Mouse (Mus musculus): ENCODE results near the gene Cds2. TPM values are rescaled to one million over a fixed set of nuclear protein-coding genes. Genes with fewer than 3 reads are reported as not detected.
A peak's percentile ranks its signal among the peaks of the same experiment; 100 is the strongest.

Gene Cds2
- polyA plus RNA-seq, 1 experiment from 2014 or later = 25.6 TPM

- Histone ChIP-seq H3K4me1 (ENCODE audit: control insufficient read depth, insufficient read depth, low read length) (peaks cover 7% of the 10 kb centered on the region; the same call in 1 of the 2 replicates), H3K27me3 (ENCODE audit: control insufficient read depth, insufficient read depth, low read length) (no peaks in the 10 kb centered on the region), H3K9me3 (ENCODE audit: control insufficient read depth, low read length) (no peaks in the 10 kb centered on the region), H3K36me3 (ENCODE audit: control insufficient read depth, insufficient read depth, low read length) (no peaks in the 10 kb centered on the region), H3K27ac (ENCODE audit: low read depth, low read length) (peak overlapping the region; percentile 69), H3K9ac (ENCODE audit: low read length) (peak overlapping the region; percentile 88), H3K4me3 (ENCODE audit: low read depth, low read length) (peak overlapping the region; percentile 80), H3K4me2 (peak overlapping the region; percentile 57)
- DNase-seq (ENCODE audit: low spot score, missing footprints) (peak; percentile 97), ATAC-seq (ENCODE audit: low FRiP score) (0 out of 2 replicates have a peak, but pooled peaks have one; percentile 18)
- under 1% methylated on average over 47 of the region's 47 CpGs for whole genome bisulfite sequencing
Observed at GRCm38 (mm10) chr2:132263421-132264265, 695 bp downstream of the Cds2 start.

DNA sequence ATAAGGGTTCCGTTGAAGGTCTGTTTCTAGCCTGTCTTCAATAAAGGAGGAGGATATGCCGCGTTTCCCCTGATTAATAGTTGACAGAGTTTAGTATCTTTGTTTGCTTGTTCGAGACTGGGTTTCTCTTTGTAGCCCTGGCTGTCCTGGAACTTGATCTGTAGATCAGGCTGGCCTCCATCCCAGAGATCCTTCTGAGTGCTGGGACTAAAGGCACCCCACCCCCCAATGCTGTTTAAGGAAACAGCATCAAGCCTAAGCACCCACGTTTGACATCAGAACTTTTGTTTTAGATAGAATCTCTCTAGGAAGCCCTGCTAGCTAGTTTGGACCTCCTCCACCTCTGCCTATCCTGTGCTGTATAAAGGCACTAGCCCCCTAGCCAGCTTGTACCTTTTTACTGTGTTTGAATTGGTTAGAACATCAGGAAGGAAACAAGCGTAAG lies 1.3 kb downstream of the Cds2 start:
- ATAC-seq (ENCODE audit: low FRiP score) (no peak), DNase-seq (ENCODE audit: low spot score, missing footprints) (no peak)
- no peaks in the 10 kb centered on the region for H3K27me3 ChIP-seq (ENCODE audit: control insufficient read depth, insufficient read depth, low read length)
- H3K4me3 ChIP-seq (ENCODE audit: low read depth, low read length) = peak overlapping the region; percentile 80
- H3K4me1 ChIP-seq (ENCODE audit: control insufficient read depth, insufficient read depth, low read length) = peaks cover 7% of the 10 kb centered on the region; the same call in 1 of the 2 replicates
- no peaks in the 10 kb centered on the region for H3K9me3 ChIP-seq (ENCODE audit: control insufficient read depth, low read length)
- H3K36me3 ChIP-seq (ENCODE audit: control insufficient read depth, insufficient read depth, low read length) = no peaks in the 10 kb centered on the region
- H3K27ac ChIP-seq (ENCODE audit: low read depth, low read length) = no peak overlapping the region
- peak overlapping the region; percentile 88 for H3K9ac ChIP-seq (ENCODE audit: low read length)
- 18% methylated on average over 6 of the region's 6 CpGs for WGBS
- peak overlapping the region; percentile 57 for H3K4me2 ChIP-seq

DNA sequence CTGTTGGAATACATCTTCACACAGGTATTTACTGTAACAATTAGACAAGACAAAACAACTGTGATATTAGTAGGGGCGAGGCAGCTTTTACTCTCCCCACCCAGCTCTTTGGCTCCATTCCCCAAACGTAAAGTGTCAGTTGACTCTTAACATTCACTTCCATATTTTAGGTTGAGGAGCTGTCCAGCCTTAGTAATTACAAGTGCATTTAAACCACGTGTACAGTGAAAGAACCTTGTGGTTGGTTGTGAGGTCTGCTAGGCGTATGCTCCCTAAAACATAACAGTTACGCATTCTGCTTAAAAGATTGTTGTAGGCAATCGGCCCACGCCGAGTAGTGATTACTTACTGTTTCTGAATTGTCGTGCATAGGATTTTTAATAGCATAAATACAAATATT lies 2.2 kb downstream of the Cds2 start:
- Histone ChIP-seq H3K9ac (ENCODE audit: low read length) (no peak overlapping the region), H3K36me3 (ENCODE audit: control insufficient read depth, insufficient read depth, low read length) (no peaks in the 10 kb centered on the region), H3K27me3 (ENCODE audit: control insufficient read depth, insufficient read depth, low read length) (no peaks in the 10 kb centered on the region), H3K4me1 (ENCODE audit: control insufficient read depth, insufficient read depth, low read length) (peaks cover 7% of the 10 kb centered on the region; the same call in 1 of the 2 replicates), H3K27ac (ENCODE audit: low read depth, low read length) (no peak overlapping the region), H3K4me3 (ENCODE audit: low read depth, low read length) (no peak overlapping the region), H3K9me3 (ENCODE audit: control insufficient read depth, low read length) (no peaks in the 10 kb centered on the region), H3K4me2 (no peak overlapping the region)
- ATAC-seq (ENCODE audit: low FRiP score) (no peak), DNase-seq (ENCODE audit: low spot score, missing footprints) (no peak)
- 90% methylated on average over 9 of the region's 9 CpGs for WGBS

GRCm38 (mm10) chr2:132266086-132266485 lies 3.1 kb downstream of the Cds2 start:
- ATAC-seq (ENCODE audit: low FRiP score) (no peak), DNase-seq (ENCODE audit: low spot score, missing footprints) (no peak)
- Histone ChIP-seq H3K36me3 (ENCODE audit: control insufficient read depth, insufficient read depth, low read length) (no peaks in the 10 kb centered on the region), H3K27ac (ENCODE audit: low read depth, low read length) (no peak overlapping the region), H3K4me2 (no peak overlapping the region), H3K4me1 (ENCODE audit: control insufficient read depth, insufficient read depth, low read length) (peaks cover 7% of the 10 kb centered on the region; the same call in 1 of the 2 replicates), H3K9ac (ENCODE audit: low read length) (no peak overlapping the region), H3K9me3 (ENCODE audit: control insufficient read depth, low read length) (no peaks in the 10 kb centered on the region), H3K4me3 (ENCODE audit: low read depth, low read length) (no peak overlapping the region), H3K27me3 (ENCODE audit: control insufficient read depth, insufficient read depth, low read length) (no peaks in the 10 kb centered on the region)
- 92% methylated on average over 3 of the region's 3 CpGs for WGBS

DNA sequence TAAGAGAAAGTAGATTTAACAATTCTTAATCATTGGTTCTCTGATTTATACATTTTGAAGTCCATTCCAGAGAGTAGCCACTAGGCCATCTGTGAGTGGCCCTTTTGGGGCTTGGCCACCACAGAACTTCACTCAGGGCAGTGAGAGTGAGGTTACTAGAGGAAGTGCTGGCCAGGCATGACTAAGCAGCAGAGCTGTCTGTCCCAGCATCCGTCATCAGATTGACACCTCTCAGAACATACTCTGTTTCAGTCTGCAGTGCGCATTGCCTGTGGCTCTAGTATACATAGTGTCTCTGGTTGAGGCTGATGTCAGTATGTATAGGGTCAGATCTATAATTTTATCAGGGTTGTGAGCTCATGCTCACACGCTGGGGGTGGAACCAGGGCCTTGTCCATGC lies 6.3 kb downstream of the Cds2 start:
- H3K27me3 ChIP-seq (ENCODE audit: control insufficient read depth, insufficient read depth, low read length) = no peaks in the 10 kb centered on the region
- no peak for DNase-seq (ENCODE audit: low spot score, missing footprints)
- H3K27ac ChIP-seq (ENCODE audit: low read depth, low read length) = no peak overlapping the region
- H3K9me3 ChIP-seq (ENCODE audit: control insufficient read depth, low read length) = no peaks in the 10 kb centered on the region
- no peak overlapping the region for H3K4me3 ChIP-seq (ENCODE audit: low read depth, low read length)
- WGBS = 87% methylated on average over 3 of the region's 3 CpGs
- no peak for ATAC-seq (ENCODE audit: low FRiP score)
- H3K4me1 ChIP-seq (ENCODE audit: control insufficient read depth, insufficient read depth, low read length) = peaks cover 4% of the 10 kb centered on the region; the same call in 1 of the 2 replicates
- H3K4me2 ChIP-seq = no peak overlapping the region
- no peaks in the 10 kb centered on the region for H3K36me3 ChIP-seq (ENCODE audit: control insufficient read depth, insufficient read depth, low read length)
- H3K9ac ChIP-seq (ENCODE audit: low read length) = no peak overlapping the region

- no peak overlapping the region for H3K9ac ChIP-seq (ENCODE audit: low read length)
- ATAC-seq (ENCODE audit: low FRiP score) = no peak
- 89% methylated on average over 2 of the region's 2 CpGs for WGBS
- H3K4me3 ChIP-seq (ENCODE audit: low read depth, low read length) = no peak overlapping the region
- no peak overlapping the region for H3K4me2 ChIP-seq
- no peaks in the 10 kb centered on the region for H3K9me3 ChIP-seq (ENCODE audit: control insufficient read depth, low read length)
- no peaks in the 10 kb centered on the region for H3K4me1 ChIP-seq (ENCODE audit: control insufficient read depth, insufficient read depth, low read length)
- no peak for DNase-seq (ENCODE audit: low spot score, missing footprints)
- H3K36me3 ChIP-seq (ENCODE audit: control insufficient read depth, insufficient read depth, low read length) = no peaks in the 10 kb centered on the region
- no peaks in the 10 kb centered on the region for H3K27me3 ChIP-seq (ENCODE audit: control insufficient read depth, insufficient read depth, low read length)
- no peak overlapping the region for H3K27ac ChIP-seq (ENCODE audit: low read depth, low read length)
Observed at GRCm38 (mm10) chr2:132270331-132270951, 7.5 kb downstream of the Cds2 start.

- Histone ChIP-seq H3K27ac (ENCODE audit: low read depth, low read length) (no peak overlapping the region), H3K36me3 (ENCODE audit: control insufficient read depth, insufficient read depth, low read length) (no peaks in the 10 kb centered on the region), H3K27me3 (ENCODE audit: control insufficient read depth, insufficient read depth, low read length) (no peaks in the 10 kb centered on the region), H3K9ac (ENCODE audit: low read length) (no peak overlapping the region), H3K4me3 (ENCODE audit: low read depth, low read length) (no peak overlapping the region), H3K4me1 (ENCODE audit: control insufficient read depth, insufficient read depth, low read length) (no peaks in the 10 kb centered on the region), H3K4me2 (no peak overlapping the region), H3K9me3 (ENCODE audit: control insufficient read depth, low read length) (no peaks in the 10 kb centered on the region)
- DNase-seq (ENCODE audit: low spot score, missing footprints) (peak; percentile 62), ATAC-seq (ENCODE audit: low FRiP score) (no peak)
- 82% methylated on average over 6 of the region's 6 CpGs for WGBS
Observed at GRCm38 (mm10) chr2:132272694-132273389, 9.9 kb downstream of the Cds2 start.

DNA sequence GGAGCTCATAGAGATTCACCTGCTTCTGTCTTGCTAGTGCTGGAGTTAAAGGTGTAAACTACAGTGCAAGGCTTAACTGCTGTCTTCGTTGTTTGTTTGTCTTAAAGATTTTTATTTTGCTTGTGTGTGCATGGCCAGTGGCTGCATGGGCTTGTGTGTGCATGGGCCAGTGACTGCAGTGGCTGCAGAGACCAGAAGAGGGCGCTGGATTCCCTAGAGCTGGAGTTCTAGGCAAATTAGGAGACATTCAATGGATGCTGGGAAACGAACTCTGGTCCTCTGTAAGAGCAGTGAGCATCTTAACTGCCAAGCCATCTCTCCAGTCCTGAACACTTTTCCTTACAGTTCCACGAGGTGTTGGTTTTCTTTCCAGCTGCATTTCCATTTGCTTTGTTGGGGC lies 12.6 kb downstream of the Cds2 start:
- Histone ChIP-seq H3K4me1 (ENCODE audit: control insufficient read depth, insufficient read depth, low read length) (peaks cover 6% of the 10 kb centered on the region; the same call in 1 of the 2 replicates), H3K4me3 (ENCODE audit: low read depth, low read length) (no peak overlapping the region), H3K4me2 (no peak overlapping the region), H3K27ac (ENCODE audit: low read depth, low read length) (no peak overlapping the region), H3K9ac (ENCODE audit: low read length) (no peak overlapping the region), H3K36me3 (ENCODE audit: control insufficient read depth, insufficient read depth, low read length) (no peaks in the 10 kb centered on the region), H3K9me3 (ENCODE audit: control insufficient read depth, low read length) (no peaks in the 10 kb centered on the region), H3K27me3 (ENCODE audit: control insufficient read depth, insufficient read depth, low read length) (no peaks in the 10 kb centered on the region)
- 77% methylated on average over 4 of the region's 4 CpGs for WGBS
- DNase-seq (ENCODE audit: low spot score, missing footprints) = peak; percentile 17
- no peak for ATAC-seq (ENCODE audit: low FRiP score)

Measured in midbrain, embryonic 11.5 days (tissue).